Mouse (Mus musculus) pancreas, adult 10 weeks (tissue): ENCODE results near the gene Hapln4. TPM values are rescaled to one million over a fixed set of nuclear protein-coding genes. Genes with fewer than 3 reads are reported as not detected.

Source experiments
- polyA plus RNA-seq: library from polyadenylated mRNA; stranded (reverse); fragments of 350-450 nt; fragmentation: Illumina TruSeq; extraction: RNeasy Lipid Tissue Mini Kit (QIAGEN cat#74804); gene quantifications from one replicate; pipeline ENCODE4 v1.2.3, GENCODE M21; 2015; ENCODE audit warnings: low read depth, low replicate concordance; ENCODE audit not compliant: insufficient read depth

The Hapln4 gene
- 6.6 TPM for polyA plus RNA-seq

DNA sequence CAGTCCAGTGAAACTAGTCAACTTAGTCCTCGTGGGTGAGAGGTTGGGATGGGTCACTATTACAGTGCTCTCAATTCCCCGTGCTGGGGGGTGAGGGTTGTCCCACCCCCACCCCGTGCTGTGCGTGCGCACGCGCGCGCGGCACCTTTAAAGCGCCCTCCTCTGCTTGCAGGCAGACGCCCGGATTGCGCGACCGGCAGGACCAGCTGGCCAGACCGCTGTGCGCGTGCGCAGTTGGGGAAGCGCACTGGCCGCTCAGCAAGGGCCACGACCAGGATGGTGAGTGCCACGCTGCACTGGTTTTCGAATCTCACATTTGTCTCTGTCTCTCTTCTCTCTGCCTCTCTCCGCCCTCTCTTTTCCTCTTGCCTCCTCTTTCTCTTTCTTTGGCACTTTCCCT, at the start of gene Hapln4:
TSS of gene Hapln4 (plus strand) at position 173 of the 400 bp plus-strand sequence.

DNA sequence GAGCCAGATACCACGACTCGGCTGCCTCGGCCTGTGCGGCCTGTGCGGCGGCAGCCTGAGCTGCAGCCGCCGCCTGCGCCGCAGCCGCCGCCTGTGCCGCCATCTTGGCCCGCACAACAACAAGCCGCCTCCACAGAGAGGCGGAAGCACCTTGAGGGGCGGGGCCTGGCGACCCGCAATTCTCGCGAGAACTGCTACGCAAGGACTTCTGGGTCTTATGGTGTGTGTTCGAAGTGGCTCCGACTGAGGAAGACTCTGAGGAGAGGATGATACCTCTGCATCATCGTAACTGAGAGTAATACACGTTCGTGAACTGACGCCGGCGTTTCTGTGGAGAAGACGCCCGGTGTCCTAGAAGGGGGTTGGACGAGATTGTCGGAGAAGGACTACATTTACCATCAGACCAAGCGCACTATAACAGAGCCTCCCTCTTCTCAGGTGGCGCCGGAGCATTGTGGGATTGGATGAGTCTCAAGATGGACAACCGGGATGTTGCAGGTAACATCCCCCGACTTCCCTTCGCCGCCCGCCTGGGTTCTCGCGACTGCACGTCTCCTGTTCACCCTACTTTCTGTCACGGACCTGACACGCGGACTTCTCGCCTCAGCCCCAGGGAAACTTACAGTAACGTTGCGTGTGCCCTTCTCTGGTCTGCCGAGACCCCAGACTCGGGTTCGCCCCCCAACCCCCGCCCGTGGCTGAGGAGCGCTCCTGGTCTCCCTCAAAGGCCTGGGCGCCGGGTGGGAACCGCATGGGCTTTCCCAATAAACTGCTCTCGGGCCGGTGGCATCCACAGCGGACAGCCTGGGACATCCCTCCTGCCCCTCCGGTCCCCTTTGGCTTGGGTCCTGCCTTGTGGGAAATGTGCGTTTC, 40.4 kb upstream of the Hapln4 start, which contains the start of the genes Mau2 and Sugp1:
TSS of gene Mau2 (minus strand) at position 152 of the 873 bp plus-strand sequence.
TSS of gene Sugp1 (plus strand) at position 231 of the 873 bp plus-strand sequence.

DNA sequence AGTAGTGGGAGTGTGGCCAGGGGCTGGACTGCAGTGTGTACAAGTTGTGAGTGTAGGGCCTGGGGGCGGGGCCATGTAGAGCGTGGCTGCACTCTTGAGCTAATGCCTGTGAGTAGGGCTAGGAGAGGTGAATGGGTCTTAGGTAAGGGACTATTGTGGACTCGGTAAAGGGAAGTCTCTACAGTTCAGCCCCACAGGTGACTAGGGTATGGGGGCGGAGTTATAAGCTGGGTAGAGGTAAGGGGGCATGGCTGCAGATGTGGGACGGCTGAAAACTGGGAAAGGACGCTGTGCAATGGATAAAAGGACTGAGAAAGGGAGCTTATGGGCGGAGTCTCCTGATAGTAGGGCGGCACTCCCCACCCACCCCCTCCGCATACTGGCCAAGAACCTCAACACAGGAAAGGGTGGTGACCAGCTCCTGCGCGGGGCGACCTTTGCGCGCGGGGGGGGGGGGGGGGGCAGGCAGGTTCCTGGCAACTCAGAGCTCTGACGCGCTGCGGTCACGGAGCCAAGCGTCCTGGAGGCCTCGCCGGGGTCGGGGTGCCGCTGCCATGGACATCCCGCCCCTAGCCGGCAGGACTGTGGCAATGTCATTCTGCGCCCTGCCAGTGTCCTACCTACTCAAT, 10.7 kb upstream of the Hapln4 start, which contains the start of gene Tm6sf2:
TSS of gene Tm6sf2 (plus strand) at position 484 of the 629 bp plus-strand sequence.

DNA sequence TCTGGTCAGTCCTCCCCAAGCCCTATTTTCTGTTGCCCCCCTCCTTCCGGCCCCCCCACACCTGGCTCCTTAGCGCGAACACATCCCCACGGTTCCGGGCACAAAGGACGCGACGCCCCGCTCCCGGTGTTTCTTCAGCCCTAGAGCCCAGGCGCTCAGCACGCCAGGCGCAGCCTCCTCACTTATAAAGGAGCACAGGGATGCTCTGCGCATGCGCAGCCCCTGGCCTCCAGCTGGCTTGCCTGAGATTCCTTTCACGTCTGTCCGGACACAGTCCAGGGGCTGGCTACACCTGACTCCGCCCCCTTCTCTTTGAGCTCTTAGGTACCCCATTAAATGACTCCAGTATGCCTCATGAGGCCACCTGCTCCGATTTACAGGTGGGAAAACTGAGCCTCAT, 37.4 kb downstream of the Hapln4 start, which contains the start of gene Ncan:
TSS of gene Ncan (minus strand) at position 207 of the 400 bp plus-strand sequence.

DNA sequence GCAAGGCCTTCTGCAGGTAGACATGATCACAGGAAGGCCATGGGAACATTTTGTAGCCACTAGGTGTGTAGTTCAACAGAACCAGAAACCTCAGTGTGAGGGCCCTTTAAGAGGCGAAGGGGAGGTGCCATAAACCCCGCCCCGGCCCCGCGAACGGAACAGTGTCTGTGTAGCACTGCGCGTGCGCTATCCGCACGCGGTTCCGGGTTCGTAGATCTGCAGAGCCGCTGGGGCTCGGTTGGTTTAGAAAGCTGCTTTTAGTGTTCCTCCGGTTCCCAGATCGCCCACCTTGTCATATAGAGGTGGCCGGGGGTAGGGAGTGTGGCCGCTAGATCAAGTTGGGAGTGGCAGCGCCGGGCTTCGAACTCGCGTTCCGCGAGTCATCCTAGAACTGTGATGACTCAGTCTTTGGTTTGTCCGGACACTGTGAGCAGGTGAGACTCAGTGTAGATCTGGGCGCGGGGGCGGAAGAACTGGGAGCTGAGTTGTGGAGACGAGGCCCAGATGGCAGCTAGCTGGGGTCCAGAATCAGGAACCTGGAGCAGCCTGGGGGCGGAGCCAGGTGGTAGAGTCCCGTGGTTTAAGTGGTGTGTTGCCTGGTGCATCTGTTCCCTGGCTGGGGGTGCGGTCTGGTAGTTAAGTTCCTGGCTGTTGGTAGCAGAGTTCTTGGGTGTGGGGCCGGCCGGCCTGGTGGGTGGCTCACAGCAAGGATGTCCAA, 48.1 kb downstream of the Hapln4 start, which contains the start of gene Nr2c2ap:
TSS of gene Nr2c2ap (plus strand) at position 168 of the 718 bp plus-strand sequence.

DNA sequence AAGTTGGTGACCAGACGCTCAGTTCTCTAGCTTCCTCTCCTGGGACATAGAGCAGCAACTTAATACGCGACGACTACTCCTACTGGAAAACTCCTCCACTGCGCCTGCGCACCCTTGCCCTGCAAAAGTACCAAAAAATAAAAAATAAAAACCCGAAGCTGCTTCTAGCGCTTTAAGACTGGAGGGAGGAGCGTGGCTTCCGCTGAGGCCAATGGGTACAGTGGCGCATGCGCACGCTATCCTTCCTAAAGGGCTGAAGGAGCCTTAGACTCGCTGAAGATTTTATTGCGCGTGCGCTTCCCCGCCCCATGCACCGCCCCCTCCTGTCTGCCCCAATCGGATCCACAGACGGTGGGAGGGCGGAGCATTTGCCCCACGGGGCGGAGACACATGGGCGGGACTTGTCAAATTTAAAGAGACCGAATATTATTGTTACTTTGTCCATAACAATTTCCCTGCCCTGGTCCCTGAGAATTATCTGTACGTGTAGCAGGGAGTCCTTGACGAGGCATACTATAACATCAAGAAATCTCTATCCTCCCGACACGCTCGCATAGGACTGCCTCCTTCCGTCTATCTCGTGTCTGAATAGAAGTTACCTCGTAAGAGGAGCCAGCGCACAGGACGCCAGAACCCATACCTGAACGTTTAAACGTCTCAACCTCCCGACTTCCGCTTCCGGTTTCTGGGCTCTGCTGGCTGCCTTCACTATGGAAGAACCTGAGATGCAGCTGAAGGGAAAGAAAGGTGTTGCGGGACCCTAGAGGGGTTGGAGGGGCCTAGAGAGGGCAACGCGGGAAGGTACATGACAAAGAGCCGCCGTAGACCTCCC, 56.0 kb downstream of the Hapln4 start, which contains the start of the genes Rfxank, Borcs8 and Mef2b:
TSS of gene Rfxank (minus strand) at position 129 of the 832 bp plus-strand sequence.
TSS of gene Borcs8 (plus strand) at position 474 of the 832 bp plus-strand sequence.
TSS of gene Mef2b (plus strand) at position 686 of the 832 bp plus-strand sequence.

Other genes starting within 250 kb of the Hapln4 start
- gene Cilp2, start 195.8 kb upstream of the Hapln4 start, polyA plus RNA-seq, result not detected
- not detected for gene Tssk6, start 181.3 kb upstream of the Hapln4 start, polyA plus RNA-seq
- 45.3 TPM for gene Ndufa13, start 180.9 kb upstream of the Hapln4 start, polyA plus RNA-seq
- not detected for gene Yjefn3, start 180.7 kb upstream of the Hapln4 start, polyA plus RNA-seq
- gene Gatad2a, start 87.1 kb upstream of the Hapln4 start, polyA plus RNA-seq, result 7.8 TPM
- 15.9 TPM for gene Mau2, start 40.7 kb upstream of the Hapln4 start, polyA plus RNA-seq
- gene Sugp1, start 40.6 kb upstream of the Hapln4 start, polyA plus RNA-seq, result 55.8 TPM
- gene Tm6sf2, start 10.5 kb upstream of the Hapln4 start, polyA plus RNA-seq, result 10.5 TPM
- gene Ncan, start 37.4 kb downstream of the Hapln4 start, polyA plus RNA-seq, result not detected
- 6.3 TPM for gene Nr2c2ap, start 47.9 kb downstream of the Hapln4 start, polyA plus RNA-seq
- 5.8 TPM for gene Rfxank, start 55.7 kb downstream of the Hapln4 start, polyA plus RNA-seq
- gene Borcs8, start 56.0 kb downstream of the Hapln4 start, polyA plus RNA-seq, result 10.1 TPM
- not detected for gene Mef2b, start 56.3 kb downstream of the Hapln4 start, polyA plus RNA-seq
- gene Tmem161a, start 88.9 kb downstream of the Hapln4 start, polyA plus RNA-seq, result 8.3 TPM
- gene Slc25a42, start 128.8 kb downstream of the Hapln4 start, polyA plus RNA-seq, result 6.8 TPM
- gene Sugp2, start 150.8 kb downstream of the Hapln4 start, polyA plus RNA-seq, result 9.1 TPM
- gene Armc6, start 151.0 kb downstream of the Hapln4 start, polyA plus RNA-seq, result 5.1 TPM
- gene Homer3, start 199.4 kb downstream of the Hapln4 start, polyA plus RNA-seq, result 3.4 TPM
- 16.1 TPM for gene Ddx49, start 219.0 kb downstream of the Hapln4 start, polyA plus RNA-seq
- gene Cope, start 219.1 kb downstream of the Hapln4 start, polyA plus RNA-seq, result 97.1 TPM
- not detected for gene Cers1, start 232.3 kb downstream of the Hapln4 start, polyA plus RNA-seq
- not detected for gene Gdf1, start 246.4 kb downstream of the Hapln4 start, polyA plus RNA-seq